Mouse (Mus musculus): ENCODE measurements around the gene Ankrd39. TPM values are rescaled to one million over a fixed set of nuclear protein-coding genes. Genes with fewer than 3 reads are reported as not detected.

The Ankrd39 gene
- total and polyA plus RNA-seq, 2 experiments from 2014 or later: 30.4 to 34.3 TPM

DNA sequence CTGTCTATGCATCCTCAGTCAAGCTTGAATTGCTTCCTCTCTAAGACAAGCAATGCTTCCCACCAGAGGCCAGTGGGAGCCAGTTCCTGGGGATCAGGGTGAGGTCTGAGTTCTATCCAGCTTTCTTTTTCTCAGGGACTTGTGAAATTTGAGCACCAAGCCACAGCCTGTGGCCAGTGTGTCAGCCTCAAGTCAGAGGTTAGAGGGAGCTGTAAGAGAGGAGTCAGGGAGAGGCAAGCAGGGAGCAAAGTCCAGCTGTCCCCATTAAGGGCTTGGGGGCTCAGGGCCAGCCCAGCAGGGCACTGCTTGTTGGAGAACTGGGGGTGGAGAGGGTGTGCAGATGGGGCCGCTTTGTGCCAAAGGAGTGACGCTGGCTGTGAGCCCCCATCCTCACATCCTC lies 16.0 kb upstream of the Ankrd39 start:
- Histone ChIP-seq H3K4me1 (ENCODE audit: insufficient read depth, low read length) (peaks cover 6% of the 10 kb centered on the region; the same call in 1 of the 2 replicates), H3K4me3 (ENCODE audit: low read depth, low read length) (no peak overlapping the region), H3K36me3 (ENCODE audit: insufficient read depth, low read length) (no peaks in the 10 kb centered on the region), H3K27me3 (ENCODE audit: insufficient read depth, low read length) (no peaks in the 10 kb centered on the region), H3K4me2 (ENCODE audit: low read depth, low read length, poor library complexity, severe bottlenecking) (no peak overlapping the region), H3K9ac (replicated peaks; ENCODE audit: low read length, poor library complexity, severe bottlenecking) (no peak overlapping the region), H3K27ac (ENCODE audit: low read depth, low read length) (no peak overlapping the region), H3K9me3 (ENCODE audit: low read length) (no peaks in the 10 kb centered on the region)
- no peak for ATAC-seq (ENCODE audit: low FRiP score)
- TF ChIP-seq CTCF (IDR thresholded peaks at IDR 0.05): no peak
- no peak for DNase-seq (ENCODE audit: low spot score)
- 93% methylated on average over 2 of the region's 2 CpGs for WGBS

DNA sequence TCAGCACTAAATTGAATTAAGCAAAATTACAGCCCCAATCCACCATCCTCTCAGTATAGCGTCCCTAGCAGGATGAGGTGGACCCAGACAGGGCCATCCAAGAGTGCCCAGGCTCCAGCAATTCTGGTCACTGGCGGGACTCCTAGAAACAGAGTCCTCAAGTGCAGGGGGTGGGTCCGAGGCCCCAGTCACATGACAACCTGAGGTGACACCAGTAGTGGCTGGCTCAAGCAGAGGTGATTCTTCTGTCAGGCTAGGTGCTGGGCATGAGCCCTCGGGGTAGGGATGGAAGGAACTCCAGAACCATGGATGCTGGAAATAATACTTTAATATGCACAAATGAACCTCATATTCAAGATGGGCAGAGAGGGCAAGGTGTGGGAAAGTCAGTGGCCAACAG lies 15.1 kb upstream of the Ankrd39 start:
- DNase-seq (ENCODE audit: low spot score) (no peak), ATAC-seq (ENCODE audit: low FRiP score) (no peak)
- 75% methylated on average over 4 of the region's 4 CpGs for WGBS
- Histone ChIP-seq H3K4me1 (ENCODE audit: insufficient read depth, low read length) (peaks cover 6% of the 10 kb centered on the region; the same call in 1 of the 2 replicates), H3K4me2 (ENCODE audit: low read depth, low read length, poor library complexity, severe bottlenecking) (no peak overlapping the region), H3K27me3 (ENCODE audit: insufficient read depth, low read length) (no peaks in the 10 kb centered on the region), H3K9ac (replicated peaks; ENCODE audit: low read length, poor library complexity, severe bottlenecking) (no peak overlapping the region), H3K27ac (ENCODE audit: low read depth, low read length) (no peak overlapping the region), H3K4me3 (ENCODE audit: low read depth, low read length) (no peak overlapping the region), H3K9me3 (ENCODE audit: low read length) (no peaks in the 10 kb centered on the region), H3K36me3 (ENCODE audit: insufficient read depth, low read length) (no peaks in the 10 kb centered on the region)
- TF ChIP-seq CTCF (IDR thresholded peaks at IDR 0.05): no peak

DNA sequence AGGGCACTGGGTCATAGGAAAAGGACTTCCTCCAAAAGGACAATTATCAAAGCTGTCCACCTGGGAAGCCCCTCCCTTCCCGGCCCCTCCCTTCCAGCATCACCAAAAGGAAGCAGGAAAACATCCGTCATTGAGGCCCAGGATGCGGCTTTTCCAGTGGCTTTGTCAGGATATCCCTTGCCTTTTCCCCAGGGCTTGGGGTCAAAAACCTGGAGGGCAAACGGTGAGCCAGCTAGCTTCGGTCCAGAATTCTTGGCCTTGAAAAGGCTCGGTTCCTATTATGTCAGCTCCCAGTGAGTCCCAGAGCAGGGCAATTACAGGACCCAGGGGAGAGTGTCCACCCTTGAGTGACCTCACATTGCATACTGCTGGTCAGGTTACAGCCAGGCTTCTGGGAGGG lies 13.7 kb upstream of the Ankrd39 start:
- DNase-seq (ENCODE audit: low spot score) (no peak), ATAC-seq (ENCODE audit: low FRiP score) (no peak)
- Histone ChIP-seq H3K27ac (ENCODE audit: low read depth, low read length) (no peak overlapping the region), H3K27me3 (ENCODE audit: insufficient read depth, low read length) (no peaks in the 10 kb centered on the region), H3K36me3 (ENCODE audit: insufficient read depth, low read length) (no peaks in the 10 kb centered on the region), H3K9me3 (ENCODE audit: low read length) (no peaks in the 10 kb centered on the region), H3K9ac (replicated peaks; ENCODE audit: low read length, poor library complexity, severe bottlenecking) (no peak overlapping the region), H3K4me1 (ENCODE audit: insufficient read depth, low read length) (peaks cover 6% of the 10 kb centered on the region; the same call in 1 of the 2 replicates), H3K4me3 (ENCODE audit: low read depth, low read length) (no peak overlapping the region), H3K4me2 (ENCODE audit: low read depth, low read length, poor library complexity, severe bottlenecking) (no peak overlapping the region)
- WGBS: 69% methylated on average over 6 of the region's 6 CpGs
- TF ChIP-seq CTCF (IDR thresholded peaks at IDR 0.05): no peak

DNA sequence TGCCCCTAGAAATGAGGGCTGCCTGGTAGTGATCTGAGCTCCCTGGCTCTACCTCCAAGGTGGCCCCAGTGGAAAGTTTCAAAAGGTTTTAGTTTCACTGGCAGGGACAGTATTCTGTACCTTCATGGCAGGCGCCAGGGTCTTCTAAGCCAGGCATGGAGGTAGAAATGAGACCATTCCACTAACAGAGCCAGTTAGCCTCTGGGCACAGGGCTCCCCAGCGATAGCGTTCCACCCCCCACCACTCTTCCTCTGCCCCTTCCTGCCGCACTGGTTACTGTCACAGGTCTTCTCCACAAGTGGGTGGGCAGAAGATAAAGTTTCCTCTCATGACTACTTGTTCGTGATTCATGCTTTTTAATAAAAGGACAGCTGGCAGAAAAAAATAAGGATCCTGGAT lies 12.6 kb upstream of the Ankrd39 start:
- WGBS: 76% methylated on average over 5 of the region's 5 CpGs
- no peaks in the 10 kb centered on the region for H3K9me3 ChIP-seq (ENCODE audit: low read length)
- ATAC-seq (ENCODE audit: low FRiP score) (no peak), DNase-seq (ENCODE audit: low spot score) (no peak)
- TF ChIP-seq CTCF (IDR thresholded peaks at IDR 0.05): no peak
- peaks cover 5% of the 10 kb centered on the region; the same call in 1 of the 2 replicates for H3K36me3 ChIP-seq (ENCODE audit: insufficient read depth, low read length)
- H3K27me3 ChIP-seq (ENCODE audit: insufficient read depth, low read length): no peaks in the 10 kb centered on the region
- H3K4me2 ChIP-seq (ENCODE audit: low read depth, low read length, poor library complexity, severe bottlenecking): no peak overlapping the region
- H3K4me3 ChIP-seq (ENCODE audit: low read depth, low read length): no peak overlapping the region
- H3K4me1 ChIP-seq (ENCODE audit: insufficient read depth, low read length): peaks cover 16% of the 10 kb centered on the region; the same call in 1 of the 2 replicates
- no peak overlapping the region for H3K9ac ChIP-seq (replicated peaks; ENCODE audit: low read length, poor library complexity, severe bottlenecking)
- H3K27ac ChIP-seq (ENCODE audit: low read depth, low read length): no peak overlapping the region

DNA sequence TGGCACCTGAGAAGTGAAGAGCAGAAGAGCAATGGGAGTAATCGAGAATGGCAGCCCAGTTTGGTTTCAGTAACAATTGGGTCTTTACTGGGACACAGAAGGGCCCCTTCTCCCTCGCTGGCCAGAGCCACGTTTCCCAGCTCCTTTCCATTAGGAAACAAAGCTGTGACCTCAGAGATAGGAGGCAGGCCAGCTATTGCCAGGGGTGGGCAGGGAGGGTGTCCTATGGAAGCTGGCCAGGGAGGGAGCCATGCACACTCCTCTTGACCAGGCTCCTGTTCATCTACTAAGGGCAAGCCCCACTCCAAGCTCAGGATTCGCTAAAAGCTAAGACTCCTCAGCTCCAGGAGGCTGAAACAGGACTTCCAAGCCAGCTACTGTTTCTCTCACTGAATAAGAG lies 12.0 kb upstream of the Ankrd39 start:
- no peak overlapping the region for H3K4me2 ChIP-seq (ENCODE audit: low read depth, low read length, poor library complexity, severe bottlenecking)
- H3K27me3 ChIP-seq (ENCODE audit: insufficient read depth, low read length): no peaks in the 10 kb centered on the region
- ATAC-seq (ENCODE audit: low FRiP score) (no peak), DNase-seq (ENCODE audit: low spot score) (no peak)
- no peak overlapping the region for H3K4me3 ChIP-seq (ENCODE audit: low read depth, low read length)
- peaks cover 10% of the 10 kb centered on the region for H3K36me3 ChIP-seq (ENCODE audit: insufficient read depth, low read length)
- H3K4me1 ChIP-seq (ENCODE audit: insufficient read depth, low read length): peaks cover 19% of the 10 kb centered on the region; the same call in 1 of the 2 replicates
- TF ChIP-seq CTCF (IDR thresholded peaks at IDR 0.05): no peak
- H3K27ac ChIP-seq (ENCODE audit: low read depth, low read length): no peak overlapping the region
- H3K9ac ChIP-seq (replicated peaks; ENCODE audit: low read length, poor library complexity, severe bottlenecking): no peak overlapping the region
- H3K9me3 ChIP-seq (ENCODE audit: low read length): no peaks in the 10 kb centered on the region
- 5% methylated on average over 4 of the region's 4 CpGs for WGBS

DNA sequence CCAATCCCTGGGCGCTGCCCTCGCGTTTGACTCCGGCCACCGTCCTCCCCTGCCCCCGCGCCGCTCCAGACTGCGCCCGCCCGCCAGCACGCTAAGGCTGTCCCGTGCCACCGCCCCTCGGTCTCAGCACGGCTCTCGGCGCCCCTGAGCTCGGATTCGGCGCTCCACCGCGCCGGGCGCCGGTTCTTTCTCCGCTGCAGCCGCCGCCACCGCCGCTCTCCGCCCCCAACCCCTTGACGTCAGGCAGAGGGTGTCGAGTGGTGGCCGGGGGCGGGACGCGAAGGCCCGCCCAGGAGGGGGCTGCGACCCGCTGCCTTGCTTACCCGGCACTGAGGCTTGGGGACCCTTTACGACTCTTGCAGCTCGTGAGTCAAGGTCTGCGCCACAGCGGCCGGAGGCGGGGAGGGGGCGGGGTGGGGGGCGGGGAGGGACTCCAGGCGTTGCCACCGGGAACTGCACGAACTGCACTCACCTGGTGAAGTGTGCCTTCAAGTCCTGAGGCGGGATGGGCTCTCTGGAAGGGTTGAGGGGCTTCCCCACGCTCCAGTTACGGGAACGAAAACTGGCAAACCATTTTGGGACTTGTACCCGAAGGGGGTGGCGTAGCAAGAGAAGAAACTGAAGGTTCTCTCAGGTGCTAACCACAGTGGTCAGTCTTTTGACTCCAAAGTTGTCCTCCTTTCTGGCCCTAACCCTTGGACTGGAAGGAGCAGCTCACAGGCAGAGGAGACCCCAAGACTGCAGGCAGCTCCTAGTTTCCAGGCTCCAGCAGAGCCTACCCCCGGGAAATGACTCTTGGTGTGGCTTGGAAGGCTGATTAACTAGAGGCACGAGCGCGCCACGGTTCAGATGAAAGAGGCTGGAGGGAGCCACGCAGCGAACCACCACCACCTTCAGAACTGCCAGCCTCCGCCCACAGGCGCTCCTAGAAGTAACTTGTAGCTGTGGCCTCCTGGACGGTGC lies 11.1 kb upstream of the Ankrd39 start, which contains the start of gene Sema4c:
Gene Sema4c (minus strand): TSS at position 319 of the 963 bp plus-strand sequence.
- no peaks in the 10 kb centered on the region for H3K9me3 ChIP-seq (ENCODE audit: low read length)
- peak within 1 kb of the TSS; percentile 97 for H3K9ac ChIP-seq (replicated peaks; ENCODE audit: low read length, poor library complexity, severe bottlenecking)
- no peaks in the 10 kb centered on the region for H3K27me3 ChIP-seq (ENCODE audit: insufficient read depth, low read length)
- peak; percentile 78 for DNase-seq (ENCODE audit: low spot score)
- WGBS: under 1% methylated on average over 58 of the region's 69 CpGs
- peak within 1 kb of the TSS; percentile 94 for H3K4me3 ChIP-seq (ENCODE audit: low read depth, low read length)
- peak within 1 kb of the TSS; percentile 96 for H3K4me2 ChIP-seq (ENCODE audit: low read depth, low read length, poor library complexity, severe bottlenecking)
- peak; percentile 48 for ATAC-seq (ENCODE audit: low FRiP score)
- peak within 1 kb of the TSS; percentile 93 for H3K27ac ChIP-seq (ENCODE audit: low read depth, low read length)
- H3K4me1 ChIP-seq (ENCODE audit: insufficient read depth, low read length): peaks cover 19% of the 10 kb centered on the region; the same call in 1 of the 2 replicates
- TF ChIP-seq CTCF (IDR thresholded peaks at IDR 0.05): no peak
- peaks cover 20% of the 10 kb centered on the region for H3K36me3 ChIP-seq (ENCODE audit: insufficient read depth, low read length)

Data from midbrain, postnatal 0 days (tissue).